8 mouse cellular contexts compared by ENCODE assay signal in genomic region chr7:4145552-4146190, GRCm38 (mm10). TPM values are rescaled to one million over a fixed set of nuclear protein-coding genes. Genes with fewer than 3 reads are reported as not detected.
DNase-seq lines count a peak whose midpoint lies in the region; ATAC-seq and TF ChIP-seq lines count a peak whose summit lies in the region.

No protein-coding gene starts in this region.

- peaks cover 6% of the 10 kb centered on the region; the same call in 1 of the 2 replicates for H3K27me3 ChIP-seq in forebrain, embryonic 14.5 days (replicated peaks; ENCODE audit: control insufficient read depth, insufficient read depth, low read length)
- H3K27me3 ChIP-seq in forebrain, embryonic 15.5 days: peaks cover under 1% of the 10 kb centered on the region; the same call in 1 of the 2 replicates

- no peak for TF ChIP-seq POLR2A in brain, embryonic 14.5 days (IDR thresholded peaks at IDR 0.05; ENCODE audit: borderline replicate concordance, extremely low read depth, insufficient read depth, insufficient read length, poor library complexity, severe bottlenecking)

- no peak overlapping the region for H3K9ac ChIP-seq in forebrain, embryonic 14.5 days (ENCODE audit: low read length)
- no peak overlapping the region for H3K9ac ChIP-seq in forebrain, embryonic 15.5 days (replicated peaks)

- DNase-seq in forebrain, embryonic 14.5 days (ENCODE audit: low spot score): peak; percentile 57
- peak; percentile 54 for DNase-seq in ovary, adult 18-20 months (ENCODE audit: low spot score)
- no peak for DNase-seq in ovary, postnatal 10 days (ENCODE audit: low spot score)
- DNase-seq in brain, embryonic 14.5 days (ENCODE audit: low read depth): peak; percentile 51
- DNase-seq in heart, postnatal 4 days: peak; percentile 66
- DNase-seq in lung, postnatal 36 days: peak; percentile 76
- peak; percentile 50 to 51 for DNase-seq in thymus, postnatal 36 days

- no peak overlapping the region for H3K4me3 ChIP-seq in forebrain, embryonic 14.5 days (ENCODE audit: low read depth, low read length)
- H3K4me3 ChIP-seq in forebrain, embryonic 15.5 days: no peak overlapping the region

- no peak for ATAC-seq in forebrain, embryonic 14.5 days
- ATAC-seq in forebrain, embryonic 15.5 days (replicated peaks): no peak

- 71% methylated on average over 6 of the region's 6 CpGs for WGBS in forebrain, embryonic 14.5 days
- WGBS in forebrain, embryonic 15.5 days: 65% methylated on average over 6 of the region's 6 CpGs

- no peak overlapping the region for H3K4me2 ChIP-seq in forebrain, embryonic 14.5 days (ENCODE audit: low read length)
- H3K4me2 ChIP-seq in forebrain, embryonic 15.5 days (replicated peaks): no peak overlapping the region

- H3K9me3 ChIP-seq in forebrain, embryonic 14.5 days (replicated peaks; ENCODE audit: control insufficient read depth, low read length): no peaks in the 10 kb centered on the region
- no peaks in the 10 kb centered on the region for H3K9me3 ChIP-seq in forebrain, embryonic 15.5 days

- peaks cover 78% of the 10 kb centered on the region for H3K36me3 ChIP-seq in forebrain, embryonic 14.5 days (ENCODE audit: control insufficient read depth, insufficient read depth, low read length)
- peaks cover 73% of the 10 kb centered on the region for H3K36me3 ChIP-seq in forebrain, embryonic 15.5 days

- TF ChIP-seq CTCF in brain, embryonic 14.5 days (IDR thresholded peaks at IDR 0.05; ENCODE audit: borderline replicate concordance, extremely low read depth, insufficient read depth, insufficient read length): peak; percentile 74; the same call in 1 of the 2 replicates

- no peak overlapping the region for H3K27ac ChIP-seq in forebrain, embryonic 14.5 days (ENCODE audit: low read depth, low read length)
- H3K27ac ChIP-seq in forebrain, embryonic 15.5 days (replicated peaks): no peak overlapping the region

- peaks cover 10% of the 10 kb centered on the region; the same call in 1 of the 2 replicates for H3K4me1 ChIP-seq in forebrain, embryonic 14.5 days (ENCODE audit: control insufficient read depth, insufficient read depth, low read length)
- H3K4me1 ChIP-seq in forebrain, embryonic 15.5 days: peaks cover 19% of the 10 kb centered on the region

RNA-seq across cellular contexts. Expression of gene Leng9, which starts 4.5 kb away (rescaled TPM):
- polyA plus RNA-seq in forebrain, embryonic 14.5 days (2014; fragmentation: Nextera tagmentation; extraction: Ambion mirVana): 3.1 and 3.9 TPM in 2 replicates
- 4.8 and 5.7 TPM in 2 replicates for polyA plus RNA-seq in forebrain, embryonic 15.5 days (2015; fragmentation: Nextera tagmentation; extraction: Ambion mirVana)
- 4.6 and 5.0 TPM in 2 replicates for polyA plus RNA-seq in brain, embryonic 14.5 days (2012; rRNA removed)
- 1 to 10 TPM; 2.1 to 3.0 TPM for total RNA-seq in heart, postnatal 4 days (2021)

RNA-seq across cellular contexts. Expression of gene Leng8, which starts 8.8 kb away (rescaled TPM):
- 43.0 and 59.2 TPM in 2 replicates for polyA plus RNA-seq in forebrain, embryonic 14.5 days (2014; fragmentation: Nextera tagmentation; extraction: Ambion mirVana)
- polyA plus RNA-seq in forebrain, embryonic 15.5 days (2015; fragmentation: Nextera tagmentation; extraction: Ambion mirVana): 78.8 and 85.9 TPM in 2 replicates
- polyA plus RNA-seq in brain, embryonic 14.5 days (2012; rRNA removed): 501 and 507 TPM in 2 replicates
- total RNA-seq in heart, postnatal 4 days (2021): 10 to 100 TPM; 63.7 to 77.8 TPM

RNA-seq across cellular contexts. Expression of gene Cdc42ep5, which starts 19.0 kb away (rescaled TPM):
- polyA plus RNA-seq in forebrain, embryonic 14.5 days (2014; fragmentation: Nextera tagmentation; extraction: Ambion mirVana): 5.6 and 5.9 TPM in 2 replicates
- 4.1 and 6.0 TPM in 2 replicates for polyA plus RNA-seq in forebrain, embryonic 15.5 days (2015; fragmentation: Nextera tagmentation; extraction: Ambion mirVana)
- 8.8 and 9.7 TPM in 2 replicates for polyA plus RNA-seq in brain, embryonic 14.5 days (2012; rRNA removed)
- total RNA-seq in heart, postnatal 4 days (2021): 10 to 100 TPM; 13.6 to 14.0 TPM

RNA-seq across cellular contexts. Expression of gene Ttyh1, which starts 26.5 kb away (rescaled TPM):
- 61.6 and 68.0 TPM in 2 replicates for polyA plus RNA-seq in forebrain, embryonic 14.5 days (2014; fragmentation: Nextera tagmentation; extraction: Ambion mirVana)
- polyA plus RNA-seq in forebrain, embryonic 15.5 days (2015; fragmentation: Nextera tagmentation; extraction: Ambion mirVana): 105 and 106 TPM in 2 replicates
- polyA plus RNA-seq in brain, embryonic 14.5 days (2012; rRNA removed): 239 and 253 TPM in 2 replicates
- 1 to 10 TPM; 1.1 to 2.1 TPM for total RNA-seq in heart, postnatal 4 days (2021)
